Mouse (Mus musculus) cerebellum, postnatal 4 days (tissue): ENCODE results near the gene Tex14.
"Not testable (repeated sequence)": the region's sequence is repeated elsewhere in the genome, so short reads cannot be mapped to it uniquely, and the experiment has no call there.

ENCODE experiments used
- DNase-seq, 2 experiments: peaks; one replicate each; pipeline ENCODE4 v3.0.0; 2022; ENCODE audit warnings: low spot score in 2 of 2, mixed read lengths in 1 of 2

The Tex14 gene

GRCm38 (mm10) chr11:87404876-87405275 lies at the start of gene Tex14, which contains the start of gene Rad51c:
Gene Tex14, plus strand, starts transcription at chr11:87405065.
Gene Rad51c, minus strand, starts transcription at chr11:87404954.
- peak in 1 of 2 experiments; percentile 28 for DNase-seq

DNA sequence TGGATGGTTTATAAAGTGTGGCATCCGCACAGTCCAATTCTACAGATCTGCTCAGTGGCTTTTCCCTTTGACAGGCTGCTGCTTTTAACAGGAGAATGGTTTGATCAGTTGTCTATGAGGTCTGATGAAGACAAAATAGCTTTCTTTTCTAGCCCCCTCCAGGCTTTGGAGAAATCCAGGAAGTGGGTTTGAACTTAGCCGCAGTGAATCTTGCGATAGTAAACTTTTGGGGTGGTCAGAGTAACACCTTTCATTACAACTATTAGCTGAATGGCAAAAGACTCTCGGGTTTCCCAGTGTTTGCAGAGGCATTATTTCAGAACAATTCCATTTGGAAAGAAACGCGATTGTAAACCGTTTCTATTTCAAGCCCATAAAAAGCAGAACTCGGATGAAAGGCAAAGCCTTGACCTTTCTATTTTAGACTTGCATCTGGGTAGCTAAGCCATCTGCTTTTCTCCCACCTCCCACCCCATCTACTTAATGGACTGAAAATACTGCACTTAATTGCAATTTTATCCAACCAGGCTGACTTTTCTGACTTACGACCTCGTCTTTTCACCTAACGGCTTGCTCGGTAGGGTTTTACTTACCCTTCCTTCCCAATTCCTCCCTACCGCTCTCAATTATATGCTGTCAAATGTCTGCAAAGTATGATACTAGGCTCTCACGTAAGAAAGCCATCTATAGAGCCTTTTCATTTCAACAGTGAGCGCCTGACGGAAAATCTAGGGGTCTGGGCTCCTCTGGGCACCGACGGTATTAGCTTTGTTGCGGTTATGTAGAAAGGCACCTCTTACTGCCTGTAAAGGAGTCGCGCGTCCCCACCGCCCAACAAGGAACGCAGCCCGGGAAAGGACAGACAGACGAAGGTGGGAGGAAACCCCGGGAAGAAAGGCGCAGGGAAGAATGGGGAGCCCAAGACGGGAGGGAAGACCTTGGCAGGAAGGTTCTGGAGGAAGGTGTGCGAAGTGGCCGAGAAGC lies 47.3 kb upstream of the Tex14 start:
- DNase-seq = peak in 1 of 2 experiments; percentile 31

GRCm38 (mm10) chr11:87358331-87359261 lies 46.3 kb upstream of the Tex14 start, which contains the start of gene Ppm1e:
Gene Ppm1e, minus strand, starts transcription at chr11:87359023.
- DNase-seq = peak; percentile 73 to 87

DNA sequence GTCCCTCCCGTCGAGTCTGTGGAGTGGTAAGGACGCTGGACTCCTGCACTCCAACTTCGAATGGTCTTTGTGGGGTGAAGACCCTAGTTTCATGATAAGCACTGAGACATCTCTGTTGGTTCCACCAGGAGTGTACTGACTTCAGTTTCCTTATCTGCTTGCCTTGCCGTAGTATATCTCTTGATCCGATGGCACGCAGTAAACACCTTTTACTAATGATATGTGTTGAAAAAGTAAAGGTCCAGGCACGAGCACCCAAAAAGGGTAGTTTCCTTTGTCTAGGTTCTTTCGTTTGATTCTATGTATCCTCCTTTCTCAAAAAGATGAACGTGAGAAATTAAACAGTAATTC lies 45.6 kb upstream of the Tex14 start:
- no peak for DNase-seq

DNA sequence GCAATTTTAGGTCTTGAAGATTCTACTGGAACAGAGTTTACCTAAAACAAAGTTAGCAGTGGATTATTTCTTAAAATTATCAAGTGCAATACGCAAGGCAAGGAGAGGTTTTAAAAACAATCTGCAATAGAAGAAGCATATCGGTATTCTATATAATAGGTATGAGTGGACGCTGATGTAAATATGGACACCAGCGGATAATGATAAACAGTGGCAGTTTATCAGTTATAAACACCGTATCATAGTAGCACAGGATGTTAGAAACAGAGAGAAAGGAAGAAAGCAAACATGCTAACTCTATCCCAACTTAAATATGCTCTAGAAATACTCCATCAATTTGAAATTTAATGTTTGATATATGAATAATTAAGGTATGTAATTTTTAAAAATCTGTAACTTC lies 39.7 kb upstream of the Tex14 start:
- DNase-seq = no peak

GRCm38 (mm10) chr11:87367061-87367460 lies 37.8 kb upstream of the Tex14 start:
- no peak for DNase-seq

DNA sequence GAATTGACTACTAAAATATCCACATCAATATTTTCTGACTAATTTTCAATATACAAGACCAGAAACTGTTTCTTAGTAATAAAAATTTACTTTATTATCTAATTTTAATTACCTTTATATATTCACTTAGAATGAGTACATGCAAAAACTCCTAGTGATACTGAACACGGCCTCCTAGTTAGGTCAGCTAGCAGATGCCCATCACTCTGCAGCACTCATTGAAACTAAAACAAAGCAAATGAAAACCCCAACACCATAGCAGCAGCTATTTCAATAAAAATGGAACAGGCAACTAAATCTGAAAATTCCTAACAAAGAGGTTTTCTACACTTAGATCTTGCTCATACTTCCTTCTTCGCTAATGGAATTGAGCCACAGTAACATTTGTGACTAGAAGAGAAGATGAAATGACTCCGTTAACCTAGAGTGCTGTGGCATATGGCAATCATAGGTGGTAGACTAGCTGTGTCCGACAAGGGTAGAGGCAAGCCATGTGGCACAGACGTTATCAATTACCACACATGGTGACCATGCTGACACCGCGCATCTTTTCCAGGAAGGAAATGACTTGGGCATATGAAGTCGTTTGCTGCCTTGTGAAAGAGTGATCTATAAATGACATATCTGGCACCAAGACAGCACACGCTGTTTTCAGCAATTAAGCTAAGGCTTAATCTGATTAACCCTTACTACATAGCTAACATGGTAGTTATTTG lies 36.8 kb upstream of the Tex14 start:
- DNase-seq = peak in 1 of 2 experiments; percentile 21

GRCm38 (mm10) chr11:87384551-87384950 lies 20.3 kb upstream of the Tex14 start:
- DNase-seq = no peak

- no peak for DNase-seq
Observed at GRCm38 (mm10) chr11:87385676-87386075, 19.2 kb upstream of the Tex14 start.

DNA sequence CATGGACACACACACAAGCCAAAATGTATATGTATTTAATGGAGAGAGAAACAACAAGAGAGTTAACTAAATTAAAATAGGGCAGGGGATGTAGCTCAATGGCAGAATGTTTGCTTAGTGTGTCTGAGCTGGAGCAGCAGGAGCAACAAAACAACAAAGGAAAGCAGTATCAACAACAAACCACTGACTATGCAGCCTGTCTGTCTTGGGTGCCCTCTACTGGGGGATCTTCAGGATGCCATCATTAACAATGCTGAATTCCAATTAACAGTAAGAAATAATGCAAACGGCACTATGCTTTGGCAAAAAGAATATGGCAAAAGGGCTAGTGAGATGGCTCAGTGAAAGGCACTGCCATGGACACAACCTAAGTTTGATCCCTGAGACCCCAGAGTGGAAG lies 11.0 kb upstream of the Tex14 start:
- peak in 1 of 2 experiments; percentile 36 for DNase-seq

DNA sequence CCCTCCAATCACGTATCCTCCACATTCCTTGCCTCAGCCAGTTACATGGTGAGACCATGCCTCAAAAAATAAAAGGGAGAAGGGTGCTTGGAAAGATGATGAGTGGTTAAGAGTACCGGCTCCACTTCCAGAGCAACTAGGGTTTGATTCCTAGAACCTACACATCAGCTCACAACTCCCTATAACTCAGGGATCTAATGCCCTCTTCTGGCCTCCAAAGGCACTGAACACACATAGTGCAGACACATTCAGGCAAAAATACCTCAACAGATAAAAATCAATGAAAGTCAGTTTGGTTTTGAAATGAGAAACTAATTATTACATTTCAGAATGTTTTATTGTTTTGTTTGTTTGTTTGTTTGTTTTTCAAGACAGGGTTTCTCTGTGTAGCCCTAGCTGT lies 6.5 kb upstream of the Tex14 start:
- DNase-seq = no peak

DNA sequence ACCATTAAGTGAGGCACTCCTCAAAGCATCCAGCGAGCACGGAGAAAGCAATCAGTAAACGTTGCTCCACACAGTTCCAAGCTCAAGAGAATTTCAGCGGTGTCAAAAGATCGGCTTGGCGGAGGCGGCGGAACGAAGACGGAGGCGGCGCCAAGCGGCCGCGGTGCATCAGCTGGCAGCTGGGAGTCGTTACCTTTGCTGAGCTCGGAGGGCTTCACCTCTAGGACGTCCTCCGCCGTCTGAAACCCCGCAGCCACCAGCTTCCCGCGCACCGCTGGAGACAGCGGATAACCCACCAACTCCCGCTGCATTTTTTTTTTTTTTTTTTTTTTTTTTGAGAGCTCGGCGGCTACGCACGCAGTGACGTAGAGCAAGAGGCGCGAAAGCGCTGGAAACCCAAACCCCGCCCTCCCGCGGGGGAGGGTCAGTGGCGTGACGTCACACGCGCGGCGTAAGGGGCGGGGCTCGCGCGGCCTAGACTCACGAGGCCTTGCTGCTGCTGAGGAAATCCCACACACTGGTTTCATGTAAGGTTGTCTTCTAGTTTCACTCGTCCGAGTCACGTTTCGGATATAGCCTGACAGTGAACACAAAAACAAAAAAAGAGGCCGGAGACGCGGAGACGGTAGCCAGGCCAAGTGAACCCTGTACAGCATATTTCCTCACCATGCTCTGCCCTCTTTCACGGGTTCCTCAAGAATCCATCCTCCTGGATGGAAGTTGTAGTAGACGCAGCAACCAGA lies 583 bp upstream of the Tex14 start:
- peak; percentile 97 for DNase-seq

- not testable (repeated sequence) for DNase-seq
Observed at GRCm38 (mm10) chr11:87413412-87413811, 8.5 kb downstream of the Tex14 start.

GRCm38 (mm10) chr11:87416120-87416519 lies 11.3 kb downstream of the Tex14 start:
- no peak for DNase-seq

DNA sequence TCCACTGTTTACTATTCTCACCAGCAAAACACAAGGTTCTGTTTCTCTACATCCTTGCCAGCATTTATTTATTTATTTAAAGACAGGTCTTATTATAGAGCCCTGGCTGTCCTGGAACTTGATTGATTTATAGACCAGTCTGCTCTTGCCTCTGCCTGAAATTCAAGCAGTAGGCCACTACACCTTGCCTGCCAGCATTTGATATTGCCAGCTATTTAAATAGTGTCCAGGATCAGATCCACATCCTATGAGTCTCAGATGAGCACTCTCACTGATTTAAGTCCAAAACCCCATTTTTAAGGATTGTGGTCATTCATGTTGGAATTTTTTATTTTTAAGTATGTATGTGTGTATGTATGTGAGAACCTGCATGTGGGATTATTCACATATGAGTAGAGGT lies 16.0 kb downstream of the Tex14 start:
- DNase-seq = no peak

DNA sequence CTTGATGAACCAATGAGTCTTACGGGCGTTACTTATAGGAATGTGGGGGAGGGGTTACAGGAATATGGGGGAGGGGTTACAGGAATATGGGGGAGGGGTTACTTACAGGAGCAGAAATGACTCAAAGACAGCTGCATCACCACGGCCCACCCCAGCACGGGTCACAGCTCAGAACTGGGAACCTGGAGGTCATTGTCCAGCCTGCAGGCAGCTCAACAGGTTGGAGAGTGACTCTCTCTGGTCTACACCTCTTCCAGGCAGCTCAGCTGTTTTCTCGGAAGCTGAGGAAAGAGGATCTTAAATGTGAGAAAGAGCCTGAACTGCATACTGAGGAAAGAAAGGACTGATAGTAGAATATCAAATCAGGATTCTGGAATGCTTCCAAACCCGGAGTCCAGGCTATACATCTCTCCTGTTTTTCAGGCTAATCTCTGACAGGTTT lies 16.9 kb downstream of the Tex14 start:
- no peak for DNase-seq

GRCm38 (mm10) chr11:87422511-87423340 lies 17.9 kb downstream of the Tex14 start:
- peak; percentile 65 to 82 for DNase-seq

DNA sequence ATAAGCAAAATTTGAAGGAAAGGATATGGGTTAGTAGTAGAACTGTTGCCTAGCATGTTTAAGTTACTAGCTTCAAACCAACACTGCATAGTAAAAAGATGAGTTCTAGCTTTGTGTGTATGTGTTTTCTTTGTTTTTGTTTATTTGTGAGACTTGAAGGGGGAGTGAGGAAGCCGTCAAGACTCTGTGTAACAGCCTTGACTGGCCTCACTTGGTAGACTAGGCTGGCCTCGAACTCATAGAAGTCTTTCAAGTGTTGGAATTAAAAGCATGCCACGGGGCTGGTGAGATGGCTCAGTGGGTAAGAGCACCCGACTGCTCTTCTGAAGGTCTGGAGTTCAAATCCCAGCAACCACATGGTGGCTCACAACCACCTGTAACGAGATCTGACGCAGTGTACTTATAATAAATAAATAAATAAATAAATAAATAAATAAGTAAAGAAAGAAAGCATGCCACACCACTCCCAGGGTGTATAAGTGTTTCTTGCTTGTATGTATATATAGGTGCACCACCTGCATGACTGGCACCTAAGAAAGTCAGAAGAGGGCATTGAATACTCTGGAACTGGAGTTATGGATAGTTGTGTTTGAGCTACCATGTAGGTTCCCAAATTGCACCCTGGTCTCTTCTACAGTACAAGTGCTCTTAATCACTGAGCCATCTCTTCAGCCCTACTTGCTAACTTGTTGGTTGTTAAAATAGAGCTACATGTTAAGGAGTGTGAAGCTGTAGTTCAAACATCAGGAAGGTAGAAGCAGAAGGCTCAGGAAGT lies 18.9 kb downstream of the Tex14 start:
- no peak for DNase-seq

DNA sequence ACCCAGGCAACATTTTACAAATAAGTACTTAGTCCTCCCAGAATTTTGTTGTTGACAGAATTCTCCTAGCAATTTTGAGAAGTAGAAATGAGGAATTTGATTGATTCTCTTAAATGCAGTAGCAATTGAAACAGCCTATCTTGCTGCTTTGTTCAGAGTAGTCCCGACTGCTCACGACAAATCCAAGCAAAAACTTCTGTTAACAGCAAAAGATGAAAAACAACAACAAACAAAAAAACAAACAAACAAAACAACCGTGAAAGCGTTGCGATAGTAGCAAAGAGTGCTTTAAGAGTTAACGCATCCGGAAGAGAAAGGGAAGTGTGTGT lies 21.2 kb downstream of the Tex14 start:
- no peak for DNase-seq
